9 mouse cellular contexts compared by ENCODE assay signal in genomic region chr6:88831456-88831855, GRCm38 (mm10). TPM values are rescaled to one million over a fixed set of nuclear protein-coding genes. Genes with fewer than 3 reads are reported as not detected.
A peak's percentile ranks its signal among the peaks of the same experiment; 100 is the strongest.
DNase-seq lines count a peak whose midpoint lies in the region.
"Had no signal": no experiment of that assay in that cellular context is flagged by ENCODE, and none has a peak within 500 bp of the region (broad histone marks: within the 10 kb centered on the region; RNA-seq: fewer than 3 reads in every experiment).

No protein-coding gene starts in this region.

- no peak overlapping the region for H3K4me3 ChIP-seq in heart, embryonic 10.5 days
- no peak overlapping the region for H3K4me3 ChIP-seq in midbrain, embryonic 10.5 days
- H3K4me3 ChIP-seq: liver, embryonic 15.5 days had no signal

- intact Hi-C loops in heart, postnatal 10 days (cut with DNase I), result loop anchor here (5.0 kb wide), 1 partner anchor 269 kb away; no protein-coding TSS in a partner anchor

- peaks cover 14% of the 10 kb centered on the region for H3K36me3 ChIP-seq in heart, embryonic 10.5 days
- peaks cover 10% of the 10 kb centered on the region for H3K36me3 ChIP-seq in midbrain, embryonic 10.5 days

- no peak overlapping the region for H3K27ac ChIP-seq in heart, embryonic 10.5 days
- no peak overlapping the region for H3K27ac ChIP-seq in midbrain, embryonic 10.5 days (replicated peaks)

- WGBS in heart, embryonic 10.5 days, result 25% methylated on average over 8 of the region's 8 CpGs
- 29% methylated on average over 8 of the region's 8 CpGs for WGBS in midbrain, embryonic 10.5 days

- no peaks in the 10 kb centered on the region for H3K9me3 ChIP-seq in heart, embryonic 10.5 days
- H3K9me3 ChIP-seq in midbrain, embryonic 10.5 days (replicated peaks), result no peaks in the 10 kb centered on the region
- H3K9me3 ChIP-seq: liver, embryonic 15.5 days had no signal

- peaks cover 35% of the 10 kb centered on the region for H3K4me1 ChIP-seq in heart, embryonic 10.5 days
- H3K4me1 ChIP-seq in midbrain, embryonic 10.5 days, result peaks cover 21% of the 10 kb centered on the region

- peak; percentile 65 to 71 for DNase-seq in heart, postnatal 10 days
- DNase-seq in heart, embryonic 10.5 days (ENCODE audit: low spot score), result no peak
- DNase-seq in NIH3T3 (ENCODE audit: low read depth), result peak; percentile 78
- peak; percentile 87 for DNase-seq in cerebellum, postnatal 10 days
- peak; percentile 69 for DNase-seq in gastrocnemius, postnatal 10 days
- DNase-seq in kidney, postnatal 36 days, result peak; percentile 58 to 81
- DNase-seq in midbrain, embryonic 10.5 days (ENCODE audit: low spot score), result peak; percentile 77
- peak; percentile 52 to 57 for DNase-seq in spleen, postnatal 36 days (ENCODE audit: low spot score in 2 of 2)

- 0 out of 2 replicates have a peak, but pooled peaks cover 4% of the 10 kb centered on the region for H3K27me3 ChIP-seq in heart, embryonic 10.5 days (ENCODE audit: insufficient read depth, poor library complexity, severe bottlenecking)
- peaks cover 8% of the 10 kb centered on the region; the same call in 1 of the 2 replicates for H3K27me3 ChIP-seq in midbrain, embryonic 10.5 days (ENCODE audit: low read depth, poor library complexity, severe bottlenecking)
- H3K27me3 ChIP-seq: liver, embryonic 15.5 days had no signal

RNA-seq across cellular contexts. Expression of gene Abtb1, which starts 10.3 kb away (rescaled TPM):
- 10 to 100 TPM; 18.7 to 21.0 TPM for total RNA-seq in heart, postnatal 10 days (2021)
- 20.9 and 23.5 TPM in 2 replicates for polyA plus RNA-seq in heart, embryonic 10.5 days (2016; fragmentation: Nextera tagmentation; extraction: Ambion mirVana)
- total RNA-seq in gastrocnemius, postnatal 10 days (2021), result 10 to 100 TPM; 15.6 to 17.9 TPM
- polyA plus RNA-seq in midbrain, embryonic 10.5 days (2016; fragmentation: Nextera tagmentation; extraction: Ambion mirVana), result 22.5 and 26.3 TPM in 2 replicates

RNA-seq across cellular contexts. Expression of gene Podxl2, which starts 43.4 kb away (rescaled TPM):
- total RNA-seq in heart, postnatal 10 days (2021), result 10 to 100 TPM; 49.9 to 54.8 TPM
- 26.7 and 28.6 TPM in 2 replicates for polyA plus RNA-seq in heart, embryonic 10.5 days (2016; fragmentation: Nextera tagmentation; extraction: Ambion mirVana)
- total RNA-seq in gastrocnemius, postnatal 10 days (2021), result 10 to 100 TPM; 69.0 to 70.3 TPM
- 69.4 and 117 TPM in 2 replicates for polyA plus RNA-seq in midbrain, embryonic 10.5 days (2016; fragmentation: Nextera tagmentation; extraction: Ambion mirVana)
